Comparison of ENCODE assay signal across 8 mouse cellular contexts in the genomic region with DNA sequence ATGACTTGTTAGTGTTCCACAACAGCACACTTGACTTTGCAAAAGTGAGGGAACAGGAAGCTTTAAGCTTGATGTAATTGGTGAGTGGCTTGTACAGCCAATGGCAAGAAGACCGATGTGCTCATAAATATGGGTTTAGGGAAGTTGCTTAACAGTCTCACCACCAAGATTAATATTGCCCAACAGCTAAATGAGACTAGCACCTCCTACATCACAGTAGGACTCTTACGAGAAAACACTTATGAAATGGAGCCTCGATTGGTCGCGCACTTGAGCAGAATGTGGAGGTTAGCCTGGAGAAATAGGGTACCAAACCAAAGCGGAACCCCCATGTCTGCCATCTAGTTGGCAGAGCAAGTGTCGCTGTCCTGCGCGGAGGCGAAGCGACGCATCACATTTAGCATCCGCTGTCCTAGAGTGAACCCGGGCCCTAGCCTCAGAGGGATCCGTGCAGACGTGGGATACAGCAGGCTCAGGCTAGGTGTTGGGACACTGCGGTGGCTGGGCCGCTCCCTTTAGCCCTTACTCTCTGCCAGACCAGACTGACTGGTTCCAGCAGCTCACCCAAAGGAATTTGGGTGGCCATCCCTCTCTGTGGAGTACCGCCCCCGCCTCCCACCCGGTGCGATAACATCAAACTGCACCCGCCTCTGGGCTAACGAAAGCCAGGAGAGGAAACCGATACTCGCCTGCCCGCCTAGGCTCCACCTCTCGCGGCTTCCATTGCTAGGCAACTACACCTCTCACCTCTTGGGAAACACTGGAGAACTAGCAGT. TPM values are rescaled to one million over a fixed set of nuclear protein-coding genes. Genes with fewer than 3 reads are reported as not detected.
A peak's percentile ranks its signal among the peaks of the same experiment; 100 is the strongest.
DNase-seq lines count a peak whose midpoint lies in the region; ATAC-seq and TF ChIP-seq lines count a peak whose summit lies in the region.

No protein-coding gene starts in this region.

- no peak for TF ChIP-seq CTCF in Patski (IDR thresholded peaks at IDR 0.05)

- ATAC-seq in Patski = peak; percentile 49
- peak; percentile 65 for ATAC-seq in megakaryocyte-erythroid progenitor cell, adult 5-6 weeks (replicated peaks; ENCODE audit: low FRiP score, low TSS enrichment, poor library complexity, severe bottlenecking)
- peak; percentile 67 for ATAC-seq in stomach, embryonic 15.5 days (ENCODE audit: insufficient read depth, low FRiP score, low read depth)
- no peak for ATAC-seq in cerebellum, adult (ENCODE audit: insufficient number of reproducible peaks, low FRiP score, low TSS enrichment)

- H3K4me3 ChIP-seq in stomach, embryonic 15.5 days (replicated peaks) = peak overlapping the region; percentile 11

- 8% methylated on average over 28 of the region's 29 CpGs for WGBS in stomach, embryonic 15.5 days

- DNase-seq in 416B (ENCODE audit: low read depth) = peak; percentile 54
- DNase-seq in Patski (ENCODE audit: low read depth, low spot score) = no peak
- DNase-seq in gonadal fat pad, adult 2 months (ENCODE audit: low read depth) = peak; percentile 95
- peak; percentile 68 to 80 for DNase-seq in kidney, postnatal 4 days
- DNase-seq in heart, adult 9 months (ENCODE audit: low spot score in 2 of 2) = no peak

- peak overlapping the region; percentile 37 for H3K4me2 ChIP-seq in stomach, embryonic 15.5 days

- no peaks in the 10 kb centered on the region for H3K27me3 ChIP-seq in Patski
- peaks cover 35% of the 10 kb centered on the region for H3K27me3 ChIP-seq in stomach, embryonic 15.5 days (replicated peaks)

- H3K9ac ChIP-seq in stomach, embryonic 15.5 days = no peak overlapping the region

- H3K27ac ChIP-seq in stomach, embryonic 15.5 days = peak overlapping the region; percentile 62

- CTCF ChIA-PET in Patski (lab: Charles Lee) = interaction anchor here (1.4 to 3.5 kb wide), 8 partner anchors 9 to 98 kb away, joined by 3 to 23 read pairs (median 10); no protein-coding TSS in a partner anchor

- peaks cover 4% of the 10 kb centered on the region; the same call in 1 of the 2 replicates for H3K4me1 ChIP-seq in stomach, embryonic 15.5 days

- in situ Hi-C loops in Patski (cut with MboI; ENCODE audit: low pct_unique_long_range_greater_than_20kb) = loop anchor here (5.0 kb wide), 1 partner anchor 81 kb away; no protein-coding TSS in a partner anchor

- H3K36me3 ChIP-seq in stomach, embryonic 15.5 days = no peaks in the 10 kb centered on the region

- H3K9me3 ChIP-seq in stomach, embryonic 15.5 days = no peaks in the 10 kb centered on the region

- POLR2A ChIA-PET in Patski (lab: Charles Lee) = no interaction called here

RNA-seq across cellular contexts. Expression of a gene that starts 2.7 kb away (rescaled TPM):
- 68.7 TPM for polyA plus RNA-seq in Patski (2021)
- polyA plus RNA-seq in gonadal fat pad, adult 2 months (2012; rRNA removed) = 9.5 and 16.5 TPM in 2 replicates
- 7.3 and 8.7 TPM in 2 replicates for total RNA-seq in megakaryocyte-erythroid progenitor cell, adult 5-6 weeks (2014; fragmentation: Nextera tagmentation)
- 6.5 and 15.5 TPM in 2 replicates for total RNA-seq in megakaryocyte-erythroid progenitor cell, adult 5-6 weeks (2017)
- 63.6 and 94.7 TPM in 2 replicates for polyA plus RNA-seq in stomach, embryonic 15.5 days (2015; fragmentation: Nextera tagmentation; extraction: Ambion mirVana)

RNA-seq across cellular contexts. Expression of a gene that starts 41.2 kb away (rescaled TPM):
- polyA plus RNA-seq in Patski (2021) = 0.28 TPM
- 0.11 TPM in 1 of 2 replicates, not detected in the other for polyA plus RNA-seq in gonadal fat pad, adult 2 months (2012; rRNA removed)
- total RNA-seq in megakaryocyte-erythroid progenitor cell, adult 5-6 weeks (2014; fragmentation: Nextera tagmentation) = not detected in 2 replicates
- not detected in 2 replicates for total RNA-seq in megakaryocyte-erythroid progenitor cell, adult 5-6 weeks (2017)
- 0.12 and 0.17 TPM in 2 replicates for polyA plus RNA-seq in stomach, embryonic 15.5 days (2015; fragmentation: Nextera tagmentation; extraction: Ambion mirVana)

Comparison
In these comparisons a context has a peak if more than half of its experiments do, and no peak if none do; other contexts are left out.
1. DNase-seq: peak in 416B (single experiment), gonadal fat pad, adult 2 months (single experiment) and kidney, postnatal 4 days (2 of 2); none in Patski (single experiment) and heart, adult 9 months (0 of 2).